Mouse (Mus musculus) erythroblast, embryonic 14.5 days (primary cell): Measurements from ENCODE around the gene Atr. TPM values are rescaled to one million over a fixed set of nuclear protein-coding genes. Genes with fewer than 3 reads are reported as not detected.

Source experiments
- H3K27me3 ChIP-seq: 2 replicates; pipeline ENCODE4 v1.6.1; 2012; ENCODE audit warnings: inconsistent platforms; ENCODE audit not compliant: control insufficient read depth
- H3K36me3 ChIP-seq: 2 replicates; pipeline ENCODE4 v1.6.1; 2012; ENCODE audit warnings: mild to moderate bottlenecking, inconsistent platforms; ENCODE audit not compliant: control insufficient read depth
- H3K4me1 ChIP-seq: 2 replicates; pipeline ENCODE4 v1.6.1; 2012; ENCODE audit warnings: inconsistent platforms; ENCODE audit not compliant: control insufficient read depth
- H3K4me3 ChIP-seq: replicated peaks from 2 replicates; pipeline ENCODE3; 2012; ENCODE audit warnings: moderate library complexity, mild to moderate bottlenecking, inconsistent platforms
- H3K9me3 ChIP-seq: 2 replicates; pipeline ENCODE4 v1.6.1; 2012; ENCODE audit warnings: low read length, inconsistent platforms, mixed read lengths; ENCODE audit not compliant: control insufficient read depth
- GATA1 ChIP-seq: IDR thresholded peaks from 2 replicates; pipeline ENCODE4 v1.6.1; 2012; ENCODE audit warnings: low read length, inconsistent platforms, mixed read lengths
- TAL1 ChIP-seq: IDR thresholded peaks from 3 replicates; pipeline ENCODE4 v1.6.1; 2012; ENCODE audit warnings: low read length, inconsistent platforms, mixed read lengths
- polyA plus RNA-seq: library from polyadenylated mRNA; stranded (reverse); fragments of >175 nt; gene quantifications from 2 replicates; pipeline ENCODE4 v1.2.3, GENCODE M21; 2012

Gene Atr
- polyA plus RNA-seq, 1 experiment, result 0.02 TPM

- H3K4me3 ChIP-seq, result no peak overlapping the region
- no peaks in the 10 kb centered on the region for H3K36me3 ChIP-seq
- H3K4me1 ChIP-seq, result no peaks in the 10 kb centered on the region
- no peaks in the 10 kb centered on the region for H3K9me3 ChIP-seq
- H3K27me3 ChIP-seq, result no peaks in the 10 kb centered on the region
- TF ChIP-seq GATA1 (no peak), TAL1 (no peak)
These were observed 22.6 kb upstream of the Atr start for GRCm38 (mm10) chr9:95834799-95835198.

DNA sequence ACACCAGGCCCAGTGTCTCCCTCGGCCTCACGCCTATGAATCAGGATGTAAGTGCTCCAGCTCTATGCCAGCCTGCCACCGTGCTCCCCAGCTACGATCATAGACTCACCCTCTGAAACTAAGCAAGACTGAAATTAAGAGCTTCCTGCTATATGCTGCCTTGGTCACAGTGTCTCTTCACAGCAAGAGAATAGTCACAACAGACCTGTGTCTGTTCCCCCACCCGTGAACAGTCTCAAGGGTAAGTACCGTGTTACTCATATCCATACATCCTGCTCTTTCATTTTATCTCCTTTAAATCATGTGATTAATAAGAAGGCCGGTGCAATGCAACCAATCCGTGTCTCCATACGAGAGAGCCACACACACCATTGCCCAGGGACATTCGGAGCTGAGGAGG is 21.7 kb upstream of the Atr start:
- TF ChIP-seq TAL1, result no peak
- H3K27me3 ChIP-seq, result no peaks in the 10 kb centered on the region
- no peak overlapping the region for H3K4me3 ChIP-seq
- no peaks in the 10 kb centered on the region for H3K36me3 ChIP-seq
- no peaks in the 10 kb centered on the region for H3K9me3 ChIP-seq
- no peaks in the 10 kb centered on the region for H3K4me1 ChIP-seq

DNA sequence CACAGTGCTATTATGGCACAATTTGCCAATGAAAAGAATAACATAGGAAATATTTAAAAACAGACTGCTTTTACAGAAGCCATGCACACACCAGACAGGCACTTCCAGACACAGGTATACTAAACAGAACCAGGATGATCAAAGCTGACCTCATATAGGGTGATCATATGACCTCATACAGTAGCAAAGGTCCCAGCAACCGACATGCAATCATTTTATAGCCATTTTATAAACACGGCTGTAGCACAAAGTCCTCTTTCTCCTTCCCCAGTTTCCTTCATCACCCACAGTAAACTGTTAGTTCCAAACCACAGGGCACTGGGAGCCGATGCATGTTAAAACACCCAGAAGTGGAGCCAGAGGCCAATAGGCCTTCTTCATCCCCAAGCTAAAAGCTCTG is 18.0 kb upstream of the Atr start:
- Histone ChIP-seq H3K36me3 (no peaks in the 10 kb centered on the region), H3K9me3 (no peaks in the 10 kb centered on the region), H3K4me3 (no peak overlapping the region), H3K27me3 (peaks cover 15% of the 10 kb centered on the region), H3K4me1 (no peaks in the 10 kb centered on the region)
- TF ChIP-seq GATA1, result no peak
- TF ChIP-seq TAL1, result no peak

GRCm38 (mm10) chr9:95844825-95845460 is 12.5 kb upstream of the Atr start, which contains the start of gene Pls1:
Gene Pls1, minus strand, starts transcription at chr9:95845311.
- Histone ChIP-seq H3K9me3 (no peaks in the 10 kb centered on the region), H3K27me3 (peaks cover 39% of the 10 kb centered on the region), H3K4me3 (peak within 1 kb of the TSS; percentile 55), H3K4me1 (peaks cover 3% of the 10 kb centered on the region; the same call in 1 of the 2 replicates), H3K36me3 (no peaks in the 10 kb centered on the region)
- no peak for TF ChIP-seq TAL1
- TF ChIP-seq GATA1, result no peak

GRCm38 (mm10) chr9:95845711-95846110 is 11.7 kb upstream of the Atr start:
- no peaks in the 10 kb centered on the region for H3K9me3 ChIP-seq
- TF ChIP-seq GATA1 (no peak), TAL1 (no peak)
- H3K4me3 ChIP-seq, result no peak overlapping the region
- peaks cover 3% of the 10 kb centered on the region; the same call in 1 of the 2 replicates for H3K4me1 ChIP-seq
- H3K27me3 ChIP-seq, result peaks cover 39% of the 10 kb centered on the region
- no peaks in the 10 kb centered on the region for H3K36me3 ChIP-seq

- TF ChIP-seq GATA1 (no peak), TAL1 (no peak)
- Histone ChIP-seq H3K9me3 (no peaks in the 10 kb centered on the region), H3K27me3 (peaks cover 2% of the 10 kb centered on the region), H3K36me3 (no peaks in the 10 kb centered on the region), H3K4me1 (peaks cover under 1% of the 10 kb centered on the region), H3K4me3 (no peak overlapping the region)
These were observed 5.7 kb upstream of the Atr start for GRCm38 (mm10) chr9:95851671-95852070.

DNA sequence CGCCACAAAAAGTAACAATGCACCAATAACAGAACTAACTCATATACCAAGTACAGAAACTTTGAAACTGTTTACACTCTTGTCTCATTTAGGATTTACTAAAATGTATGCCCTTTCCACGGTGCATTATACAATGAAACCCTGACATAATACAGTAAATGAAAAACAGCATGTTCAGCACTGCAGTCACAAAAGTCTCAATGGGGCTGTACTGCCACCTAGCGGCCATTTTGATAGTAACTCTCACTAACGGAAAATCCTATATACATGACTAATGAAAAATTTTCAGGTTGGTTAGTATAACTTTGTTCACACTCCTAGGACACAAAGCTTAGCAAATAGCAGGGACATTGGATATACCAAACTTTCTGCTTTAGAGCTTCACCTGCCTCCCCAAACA is 4.5 kb upstream of the Atr start:
- no peaks in the 10 kb centered on the region for H3K36me3 ChIP-seq
- H3K4me3 ChIP-seq, result no peak overlapping the region
- TF ChIP-seq TAL1, result no peak
- TF ChIP-seq GATA1, result no peak
- H3K4me1 ChIP-seq, result peaks cover 11% of the 10 kb centered on the region
- H3K27me3 ChIP-seq, result no peaks in the 10 kb centered on the region
- H3K9me3 ChIP-seq, result no peaks in the 10 kb centered on the region

DNA sequence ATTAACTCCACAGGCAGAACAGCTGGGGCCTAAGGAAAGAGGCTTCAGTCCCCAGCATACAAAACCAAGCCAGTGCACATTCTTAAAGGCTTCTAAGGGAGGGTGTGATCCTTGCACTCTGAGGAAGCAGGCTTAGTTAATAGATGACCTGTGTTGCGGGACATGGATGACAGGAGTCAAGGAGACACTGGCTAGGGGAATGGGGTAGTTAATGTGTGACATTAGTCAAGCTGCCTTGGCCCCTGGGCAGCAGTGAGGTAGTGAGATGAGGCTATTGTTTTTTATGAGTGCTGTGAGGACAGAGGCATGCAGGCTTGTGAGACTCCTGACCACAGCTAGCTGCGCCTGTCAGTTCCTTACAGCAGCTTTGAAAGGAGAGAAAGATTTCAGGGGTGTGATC is 2.5 kb upstream of the Atr start:
- peaks cover 18% of the 10 kb centered on the region for H3K4me1 ChIP-seq
- no peaks in the 10 kb centered on the region for H3K36me3 ChIP-seq
- TF ChIP-seq TAL1 (no peak), GATA1 (no peak)
- no peak overlapping the region for H3K4me3 ChIP-seq
- H3K27me3 ChIP-seq, result no peaks in the 10 kb centered on the region
- H3K9me3 ChIP-seq, result no peaks in the 10 kb centered on the region

- Histone ChIP-seq H3K4me3 (no peak overlapping the region), H3K36me3 (no peaks in the 10 kb centered on the region), H3K4me1 (peaks cover 18% of the 10 kb centered on the region), H3K27me3 (no peaks in the 10 kb centered on the region), H3K9me3 (no peaks in the 10 kb centered on the region)
- TF ChIP-seq GATA1, result no peak
- no peak for TF ChIP-seq TAL1
These were observed 1.4 kb upstream of the Atr start for GRCm38 (mm10) chr9:95856004-95856403.
